23 mouse cellular contexts compared by ENCODE assay signal in genomic region chr12:13164791-13165190, GRCm38 (mm10).
DNase-seq lines count a peak whose midpoint lies in the region; ATAC-seq and TF ChIP-seq lines count a peak whose summit lies in the region.
"Had no signal": no experiment of that assay in that cellular context is flagged by ENCODE, and none has a peak within 500 bp of the region (broad histone marks: within the 10 kb centered on the region; RNA-seq: fewer than 3 reads in every experiment).

No protein-coding gene starts in this region.

- no peak overlapping the region for H3K4me2 ChIP-seq in lung, embryonic 14.5 days
- H3K4me2 ChIP-seq: embryonic facial prominence, embryonic 15.5 days; forebrain, embryonic 12.5 days; heart, embryonic 11.5 days; heart, embryonic 15.5 days; hindbrain, embryonic 15.5 days had no signal

- no peaks in the 10 kb centered on the region for H3K36me3 ChIP-seq in lung, embryonic 14.5 days (ENCODE audit: insufficient read depth)
- H3K36me3 ChIP-seq: embryonic facial prominence, embryonic 15.5 days; forebrain, embryonic 12.5 days; G1E; heart, embryonic 15.5 days; hindbrain, embryonic 15.5 days had no signal

- DNase-seq in kidney, adult 9 months, result peak; percentile 87
- no peak for DNase-seq in kidney, postnatal 10 days
- DNase-seq in lung, embryonic 14.5 days, result peak; percentile 83
- no peak for DNase-seq in lung, postnatal 4 days
- peak; percentile 42 for DNase-seq in MN1 (ENCODE audit: low spot score)
- no peak for DNase-seq in heart, postnatal 10 days
- DNase-seq in urinary bladder, postnatal 36 days (ENCODE audit: low spot score in 2 of 2), result no peak
- DNase-seq: adrenal gland, postnatal 10 days; B cell, adult 2 months; cerebellum, adult 11-12 months; cerebellum, adult 9-10 months; cerebellum, postnatal 25 days; forebrain, postnatal 0 days; gastrocnemius, postnatal 14 days; heart, adult 2 months had no signal

- WGBS in lung, embryonic 14.5 days, result 40% methylated on average over 2 of the region's 2 CpGs

- H3K27ac ChIP-seq in lung, embryonic 14.5 days (ENCODE audit: low read depth), result no peak overlapping the region
- H3K27ac ChIP-seq: embryonic facial prominence, embryonic 15.5 days; forebrain, embryonic 12.5 days; heart, adult 2 months; heart, embryonic 15.5 days; hindbrain, embryonic 15.5 days had no signal

- intact Hi-C loops in heart, postnatal 10 days (cut with DNase I), result no loop called here

- TF ChIP-seq CTCF in lung, embryonic 14.5 days (IDR thresholded peaks at IDR 0.05; ENCODE audit: low read depth), result no peak

- H3K27me3 ChIP-seq in lung, embryonic 14.5 days (ENCODE audit: insufficient read depth, low read length), result no peaks in the 10 kb centered on the region
- H3K27me3 ChIP-seq: embryonic facial prominence, embryonic 15.5 days; heart, embryonic 15.5 days; hindbrain, embryonic 15.5 days had no signal

- H3K9me3 ChIP-seq in lung, embryonic 14.5 days (ENCODE audit: low read depth, low read length), result no peaks in the 10 kb centered on the region
- H3K9me3 ChIP-seq: embryonic facial prominence, embryonic 15.5 days; forebrain, embryonic 12.5 days; G1E; heart, embryonic 15.5 days; hindbrain, embryonic 15.5 days had no signal

- peaks cover 7% of the 10 kb centered on the region for H3K4me1 ChIP-seq in lung, embryonic 14.5 days (ENCODE audit: insufficient read depth)
- H3K4me1 ChIP-seq: embryonic facial prominence, embryonic 15.5 days; heart, embryonic 15.5 days; hindbrain, embryonic 15.5 days had no signal

- ATAC-seq in lung, embryonic 14.5 days (ENCODE audit: insufficient read depth), result peak; percentile 17; the same call in 1 of the 2 replicates
- ATAC-seq in hematopoietic stem cell, adult 5-6 weeks (replicated peaks in 1 of 2; ENCODE audit: insufficient read depth in 1 of 2, low FRiP score in 2 of 2, low TSS enrichment in 1 of 2, low read depth in 1 of 2, poor library complexity in 2 of 2, severe bottlenecking in 2 of 2), result peak; percentile 31 to 55
- ATAC-seq: CD4-positive, CD25-positive, alpha-beta regulatory T cell, adult 4 months; forebrain, postnatal 0 days had no signal

- no peak overlapping the region for H3K9ac ChIP-seq in lung, embryonic 14.5 days
- H3K9ac ChIP-seq: embryonic facial prominence, embryonic 15.5 days; forebrain, embryonic 12.5 days; forebrain, postnatal 0 days; heart, embryonic 15.5 days; hindbrain, embryonic 15.5 days had no signal

- no peak overlapping the region for H3K4me3 ChIP-seq in lung, embryonic 14.5 days (ENCODE audit: low read depth, low read length)
- H3K4me3 ChIP-seq: embryonic facial prominence, embryonic 15.5 days; forebrain, embryonic 12.5 days; heart, adult 2 months; heart, embryonic 15.5 days; hindbrain, embryonic 15.5 days had no signal

Comparison
In these comparisons a context has a peak if more than half of its experiments do, and no peak if none do; other contexts are left out.
1. DNase-seq: peak in kidney, adult 9 months (single experiment), lung, embryonic 14.5 days (single experiment) and MN1 (single experiment); none in kidney, postnatal 10 days (single experiment), lung, postnatal 4 days (0 of 2), heart, postnatal 10 days (0 of 2) and urinary bladder, postnatal 36 days (0 of 2).